Mouse (Mus musculus): ENCODE data around the gene Alad.

DNA sequence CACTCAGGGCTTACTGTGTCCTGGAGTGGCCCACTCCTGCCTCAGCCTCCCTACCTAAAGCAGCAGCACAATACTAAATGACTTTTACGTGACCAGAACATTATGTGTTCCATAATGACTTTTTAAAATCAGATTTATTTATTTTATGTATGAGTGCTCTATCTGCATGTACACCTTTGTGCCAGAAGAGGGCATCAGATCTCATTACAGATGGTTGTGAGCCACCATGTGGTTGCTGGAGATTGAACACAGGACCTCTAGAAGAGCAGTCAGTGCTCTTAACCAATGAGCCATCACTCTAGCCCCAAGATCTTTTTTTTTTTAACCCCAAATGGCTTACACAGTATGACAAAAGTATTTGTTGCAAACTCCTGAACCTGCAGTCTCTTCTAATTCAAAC is 51.6 kb downstream of the Alad start:
- TF ChIP-seq CTCF (IDR thresholded peaks at IDR 0.05; ENCODE audit: borderline replicate concordance, control insufficient read depth, extremely low read depth, insufficient read depth, low read length, poor library complexity) (no peak), POLR2A (IDR thresholded peaks at IDR 0.05; ENCODE audit: control insufficient read depth, extremely low read depth, insufficient read depth, low read length, poor library complexity) (no peak)

Measured in thymus, adult 2 months (tissue).